Mouse (Mus musculus) CH12.LX (cell line): ENCODE measurements around the gene Sfxn5.

Experiments
- CTCF ChIP-seq, 2 experiments: IDR thresholded peaks in 1 of 2; conservative IDR thresholded peaks in 1 of 2; 2 replicates each; pipeline ENCODE4 v1.5.1; 2011 to 2012; ENCODE audit warnings: low read depth in 2 of 2, low read length in 2 of 2, improper control_type of control experiment in 1 of 2, inconsistent platforms in 1 of 2, mild to moderate bottlenecking in 1 of 2, moderate library complexity in 1 of 2
- ETS1 ChIP-seq: conservative IDR thresholded peaks from 2 replicates; pipeline ENCODE4 v1.6.1; 2012; ENCODE audit warnings: low read depth, mild to moderate bottlenecking, inconsistent platforms, low read length, improper control_type of control experiment, moderate library complexity
- HCFC1 ChIP-seq: IDR thresholded peaks from 2 replicates; pipeline ENCODE4 v1.6.1; 2012; ENCODE audit warnings: low read depth, mild to moderate bottlenecking, inconsistent platforms, low read length, improper control_type of control experiment
- JUND ChIP-seq: conservative IDR thresholded peaks from 2 replicates; pipeline ENCODE4 v1.6.1; 2011; ENCODE audit warnings: low read depth, low read length, improper control_type of control experiment
- RAD21 ChIP-seq: IDR thresholded peaks from 2 replicates; pipeline ENCODE4 v1.6.1; 2011; ENCODE audit warnings: low read depth, mild to moderate bottlenecking, low read length, improper control_type of control experiment, moderate library complexity

DNA sequence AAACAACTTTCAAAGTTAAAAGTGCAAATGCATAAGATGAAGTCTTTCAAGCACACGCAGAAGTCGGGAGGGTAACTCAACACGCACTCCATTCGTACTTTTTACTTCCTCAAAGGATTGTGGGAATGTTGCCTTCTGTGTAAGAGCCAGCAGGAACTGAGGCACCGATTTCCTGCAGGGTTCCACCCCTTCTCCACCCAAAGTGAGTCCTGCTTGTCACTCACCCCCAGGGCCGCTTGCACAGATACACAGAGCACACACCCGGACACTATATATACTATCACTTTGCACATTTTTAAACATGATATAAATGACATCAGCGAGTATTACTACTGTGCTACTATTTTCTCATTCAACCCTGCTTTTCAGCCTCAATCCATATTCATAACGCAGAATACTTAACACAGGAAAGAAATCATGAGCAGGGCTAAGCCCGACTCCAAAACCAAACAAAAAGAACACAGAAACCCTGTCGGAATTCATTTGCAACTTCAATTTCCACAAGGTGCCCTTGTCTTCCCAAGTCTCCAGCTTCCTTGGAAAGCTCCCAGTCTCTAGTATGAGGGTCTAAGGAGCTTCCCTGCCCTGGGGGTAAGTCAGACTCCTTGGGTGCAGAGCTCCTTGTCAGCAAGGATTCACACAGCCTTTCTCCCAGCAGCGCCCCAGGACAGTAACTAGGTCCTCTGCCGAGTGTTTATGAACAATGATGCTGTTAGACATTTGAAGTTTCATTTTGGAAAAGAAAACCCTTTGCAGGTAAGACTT is 46.8 kb downstream of the Sfxn5 start:
- no peak for TF ChIP-seq ETS1
- no peak for TF ChIP-seq HCFC1
- no peak for TF ChIP-seq CTCF (conservative IDR thresholded peaks at IDR 0.05 in 1 of 2, IDR thresholded peaks at IDR 0.05 in 1 of 2; ENCODE audit: low read depth in 2 of 2, low read length in 2 of 2)
- TF ChIP-seq JUND: no peak
- TF ChIP-seq RAD21: no peak
